Mouse (Mus musculus) midbrain, postnatal 0 days (tissue): ENCODE data around the gene Cbs. TPM values are rescaled to one million over a fixed set of nuclear protein-coding genes. Genes with fewer than 3 reads are reported as not detected.

Source experiments
- ATAC-seq: fragments of 200-750 bp; cut with Nextera tagmentation; 2 replicates; pipeline ENCODE4 v1.8.0; 2017; ENCODE audit warnings: moderate number of reproducible peaks, mild to moderate bottlenecking, moderate TSS enrichment, moderate library complexity; ENCODE audit not compliant: low FRiP score
- DNase-seq: peaks from one replicate; pipeline ENCODE4 v3.0.0-alpha.2; 2015; ENCODE audit warnings: low spot score
- H3K27ac ChIP-seq: fragments of 300-500 bp; sonication (generic); 2 replicates; pipeline ENCODE4 v1.5.1; 2014; ENCODE audit warnings: low read depth, mild to moderate bottlenecking, low read length, mixed read lengths
- H3K27me3 ChIP-seq: fragments of 300-500 bp; sonication (generic); 2 replicates; pipeline ENCODE4 v1.6.1; 2014; ENCODE audit warnings: low read length, control low read depth, mixed read lengths; ENCODE audit not compliant: insufficient read depth
- H3K36me3 ChIP-seq: fragments of 300-500 bp; sonication (generic); 2 replicates; pipeline ENCODE4 v1.6.1; 2014; ENCODE audit warnings: low read length, control low read depth, mixed read lengths; ENCODE audit not compliant: insufficient read depth
- H3K4me1 ChIP-seq: fragments of 300-500 bp; sonication (generic); 2 replicates; pipeline ENCODE4 v1.6.1; 2014; ENCODE audit warnings: mild to moderate bottlenecking, control low read depth, antibody characterized with exemption, low read length, mixed read lengths; ENCODE audit not compliant: insufficient read depth
- H3K4me2 ChIP-seq: fragments of 300-500 bp; sonication (generic); 2 replicates; pipeline ENCODE4 v1.6.1; 2014; ENCODE audit warnings: low read depth, mild to moderate bottlenecking, low read length, mixed read lengths; ENCODE audit not compliant: poor library complexity, severe bottlenecking
- H3K4me3 ChIP-seq: fragments of 300-500 bp; sonication (generic); 2 replicates; pipeline ENCODE4 v1.5.1; 2014; ENCODE audit warnings: low read depth, mild to moderate bottlenecking, low read length, moderate library complexity
- H3K9ac ChIP-seq: fragments of 300-500 bp; sonication (generic); replicated peaks from 2 replicates; pipeline ENCODE4 v1.6.1; 2014; ENCODE audit warnings: mild to moderate bottlenecking, low read length, moderate library complexity, mixed read lengths; ENCODE audit not compliant: poor library complexity, severe bottlenecking
- H3K9me3 ChIP-seq: fragments of 300-500 bp; sonication (generic); 2 replicates; pipeline ENCODE4 v1.6.1; 2016; ENCODE audit warnings: low read length, control low read depth
- CTCF ChIP-seq: IDR thresholded peaks from 2 replicates; pipeline ENCODE4 v1.5.1; 2016; ENCODE audit warnings: antibody characterized with exemption, mild to moderate bottlenecking
- WGBS: fragments of 180-500 bp; shearing (Covaris S2); extraction: QIAGEN DNeasy Blood & Tissue Kit; methylation state at CpG from one replicate; pipeline ENCODE4 v1.1.7; 2014; 5-methylcytosine and 5-hydroxymethylcytosine counted together
- polyA plus RNA-seq: library from polyadenylated mRNA; unstranded; fragments of >200 nt; fragmentation: Nextera tagmentation; extraction: Ambion mirVana; gene quantifications from 2 replicates; pipeline ENCODE4 v1.2.1, GENCODE M21; 2015
- total RNA-seq: library from RNA; depleted of rRNA; stranded (reverse); fragments of >200 nt; gene quantifications from 2 replicates; pipeline ENCODE4 v1.2.3, GENCODE M21; 2014

Gene Cbs
- total and polyA plus RNA-seq, 2 experiments from 2014 or later: 16.3 to 29.6 TPM

GRCm38 (mm10) chr17:31607256-31607951 lies 29.6 kb downstream of the Cbs start:
- no peak overlapping the region for H3K4me3 ChIP-seq
- H3K27me3 ChIP-seq: no peaks in the 10 kb centered on the region
- ATAC-seq (no peak), DNase-seq (no peak)
- TF ChIP-seq CTCF: no peak
- WGBS: 80% methylated on average over 8 of the region's 8 CpGs
- peaks cover 12% of the 10 kb centered on the region for H3K36me3 ChIP-seq
- H3K9ac ChIP-seq: no peak overlapping the region
- H3K9me3 ChIP-seq: no peaks in the 10 kb centered on the region
- H3K4me2 ChIP-seq: no peak overlapping the region
- H3K4me1 ChIP-seq: no peaks in the 10 kb centered on the region
- H3K27ac ChIP-seq: no peak overlapping the region

GRCm38 (mm10) chr17:31606424-31606823 lies 30.6 kb downstream of the Cbs start:
- ATAC-seq (no peak), DNase-seq (no peak)
- no peak overlapping the region for H3K4me3 ChIP-seq
- H3K27me3 ChIP-seq: no peaks in the 10 kb centered on the region
- H3K4me1 ChIP-seq: no peaks in the 10 kb centered on the region
- H3K27ac ChIP-seq: no peak overlapping the region
- WGBS: 79% methylated on average over 7 of the region's 7 CpGs
- no peak overlapping the region for H3K9ac ChIP-seq
- H3K9me3 ChIP-seq: no peaks in the 10 kb centered on the region
- H3K4me2 ChIP-seq: no peak overlapping the region
- H3K36me3 ChIP-seq: peaks cover 15% of the 10 kb centered on the region
- TF ChIP-seq CTCF: peak; percentile 49

GRCm38 (mm10) chr17:31598593-31598992 lies 38.4 kb downstream of the Cbs start:
- no peak overlapping the region for H3K27ac ChIP-seq
- no peak for ATAC-seq
- H3K4me3 ChIP-seq: no peak overlapping the region
- H3K27me3 ChIP-seq: no peaks in the 10 kb centered on the region
- 91% methylated on average over 8 of the region's 8 CpGs for WGBS
- H3K36me3 ChIP-seq: peaks cover 36% of the 10 kb centered on the region
- no peaks in the 10 kb centered on the region for H3K9me3 ChIP-seq
- H3K9ac ChIP-seq: no peak overlapping the region
- no peak for TF ChIP-seq CTCF
- no peak for DNase-seq
- no peak overlapping the region for H3K4me2 ChIP-seq
- H3K4me1 ChIP-seq: no peaks in the 10 kb centered on the region

- no peak overlapping the region for H3K4me3 ChIP-seq
- no peaks in the 10 kb centered on the region for H3K4me1 ChIP-seq
- H3K9ac ChIP-seq: no peak overlapping the region
- H3K4me2 ChIP-seq: no peak overlapping the region
- no peak for DNase-seq
- ATAC-seq: no peak
- no peaks in the 10 kb centered on the region for H3K9me3 ChIP-seq
- no peaks in the 10 kb centered on the region for H3K27me3 ChIP-seq
- H3K27ac ChIP-seq: no peak overlapping the region
- 90% methylated on average over 9 of the region's 9 CpGs for WGBS
- H3K36me3 ChIP-seq: peaks cover 32% of the 10 kb centered on the region
- TF ChIP-seq CTCF: no peak
These were observed 39.1 kb downstream of the Cbs start for GRCm38 (mm10) chr17:31597957-31598356.

GRCm38 (mm10) chr17:31595077-31595476 lies 42.0 kb downstream of the Cbs start:
- DNase-seq: peak; percentile 75
- Histone ChIP-seq H3K27me3 (no peaks in the 10 kb centered on the region), H3K9ac (no peak overlapping the region; the same call in none of the 2 replicates), H3K9me3 (no peaks in the 10 kb centered on the region), H3K4me1 (no peaks in the 10 kb centered on the region), H3K27ac (peak overlapping the region; percentile 78), H3K4me3 (no peak overlapping the region), H3K36me3 (peaks cover 30% of the 10 kb centered on the region), H3K4me2 (no peak overlapping the region)
- peak; percentile 66; the same call in 1 of the 2 replicates for ATAC-seq
- 45% methylated on average over 5 of the region's 5 CpGs for WGBS
- TF ChIP-seq CTCF: no peak

GRCm38 (mm10) chr17:31594590-31594989 lies 42.4 kb downstream of the Cbs start:
- no peak overlapping the region; the same call in 1 of the 2 replicates for H3K9ac ChIP-seq
- WGBS: 64% methylated on average over 7 of the region's 7 CpGs
- H3K4me1 ChIP-seq: no peaks in the 10 kb centered on the region
- no peak for TF ChIP-seq CTCF
- H3K36me3 ChIP-seq: peaks cover 25% of the 10 kb centered on the region
- no peak overlapping the region for H3K4me3 ChIP-seq
- H3K4me2 ChIP-seq: no peak overlapping the region
- H3K27me3 ChIP-seq: no peaks in the 10 kb centered on the region
- no peaks in the 10 kb centered on the region for H3K9me3 ChIP-seq
- no peak for ATAC-seq
- H3K27ac ChIP-seq: peak overlapping the region; percentile 78
- DNase-seq: peak; percentile 9
